Mouse (Mus musculus) inflammation-experienced regulatory T-cells, adult 16 weeks (primary cell): ENCODE data around the gene Rbl1. TPM values are rescaled to one million over a fixed set of nuclear protein-coding genes. Genes with fewer than 3 reads are reported as not detected.

Source experiments
- polyA plus RNA-seq: library from polyadenylated mRNA; unstranded; fragments of 100-300 nt; shearing (Covaris generic); gene quantifications from one replicate; pipeline ENCODE4 v1.2.1, GENCODE M21; 2017

Gene Rbl1
- polyA plus RNA-seq: 44.5 TPM

DNA sequence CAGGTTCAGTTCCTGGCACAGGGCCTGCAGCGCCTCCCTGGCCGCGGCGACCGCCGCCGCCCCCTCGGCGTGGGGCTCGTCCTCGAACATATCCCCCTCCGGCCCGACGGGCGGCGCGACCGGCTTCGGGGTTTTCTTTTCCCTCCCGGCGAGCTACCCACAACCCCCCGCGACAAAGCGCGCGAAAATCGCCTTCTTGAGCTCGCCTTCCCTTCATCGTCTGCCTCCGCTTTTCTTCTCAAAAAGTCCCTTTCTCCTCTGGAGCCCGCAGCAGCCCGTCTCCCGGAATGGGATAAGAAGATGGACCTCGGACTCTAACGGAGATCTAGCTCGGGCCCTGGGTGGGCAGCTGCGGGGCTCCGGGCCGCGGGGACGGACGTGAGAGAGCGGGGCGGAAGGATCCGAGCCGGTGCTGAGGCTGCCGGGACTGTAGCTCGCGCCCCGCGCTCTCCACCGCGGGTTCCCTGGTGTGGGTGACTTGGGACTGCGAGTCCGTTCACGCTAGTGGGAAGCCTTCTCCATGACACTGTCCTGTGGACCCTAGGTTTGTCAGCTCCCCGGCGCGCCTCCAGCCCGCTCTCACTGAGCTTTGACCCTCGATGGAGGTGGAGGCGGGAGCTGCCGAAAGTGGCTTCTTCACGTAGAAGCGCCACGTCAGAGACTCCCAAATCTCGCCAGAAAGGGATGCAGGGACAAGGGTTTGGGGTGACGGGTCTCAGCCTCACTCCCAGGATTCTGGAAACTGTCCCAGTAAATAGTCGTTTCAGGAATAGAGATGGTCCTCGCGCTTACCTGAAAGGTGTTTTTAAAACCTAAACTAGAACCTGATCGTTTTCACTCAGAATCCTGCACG, at the start of gene Rbl1:
Rbl1 (minus strand) TSS at position 169 of the 853 bp plus-strand sequence.

DNA sequence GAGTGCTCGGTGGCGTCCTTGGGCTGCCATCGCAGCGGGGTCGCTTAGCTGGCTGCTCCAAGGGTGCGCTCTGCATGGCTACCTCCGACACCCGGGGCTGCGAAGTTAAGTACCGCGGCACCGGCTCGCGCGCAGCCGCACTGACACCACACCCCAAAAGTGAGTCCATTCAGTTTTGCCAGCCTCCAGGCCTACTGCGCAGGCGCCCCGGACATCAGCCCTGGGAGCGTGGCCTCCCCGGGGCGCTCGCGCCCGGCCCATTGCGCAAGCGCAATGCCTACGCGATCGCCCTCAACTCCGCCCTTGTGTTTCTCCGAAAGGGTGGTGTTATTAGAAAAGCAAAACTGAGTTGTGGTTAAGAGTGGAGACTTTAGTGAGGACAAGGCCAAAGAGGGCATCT, 69.3 kb downstream of the Rbl1 start, which contains the start of gene Samhd1:
Samhd1 (minus strand) TSS at position 252 of the 400 bp plus-strand sequence.

Other genes with a start within 250 kb of the Rbl1 start
- 146 TPM for gene Ndrg3, start 212.5 kb downstream of the Rbl1 start, polyA plus RNA-seq
- gene Dsn1, start 197.4 kb downstream of the Rbl1 start, polyA plus RNA-seq: 19.5 TPM
- gene Soga1, start 125.3 kb downstream of the Rbl1 start, polyA plus RNA-seq: not detected
- not detected for gene Tldc2, start 117.5 kb downstream of the Rbl1 start, polyA plus RNA-seq
- gene Samhd1, start 69.3 kb downstream of the Rbl1 start, polyA plus RNA-seq: 785 TPM
- 250 TPM for gene Rpn2, start 74.5 kb upstream of the Rbl1 start, polyA plus RNA-seq
- gene Mroh8, start 75.0 kb upstream of the Rbl1 start, polyA plus RNA-seq: 0.21 TPM
- not detected for gene Ghrh, start 143.0 kb upstream of the Rbl1 start, polyA plus RNA-seq
- gene Manbal, start 163.1 kb upstream of the Rbl1 start, polyA plus RNA-seq: 62.0 TPM
- 1.5 TPM for gene Src, start 213.9 kb upstream of the Rbl1 start, polyA plus RNA-seq